Mouse (Mus musculus) fibroblast of lung, adult 2 months (primary cell): ENCODE results near the gene Prdm2.
A peak's percentile ranks its signal among the peaks of the same experiment; 100 is the strongest.

Experiments used
- DNase-seq: peaks from one replicate; pipeline ENCODE4 v3.0.0-alpha.2; 2011; ENCODE audit warnings: low read depth

The Prdm2 gene

GRCm38 (mm10) chr4:143154571-143154970 lies 58.2 kb downstream of the Prdm2 start:
- no peak for DNase-seq

GRCm38 (mm10) chr4:143152634-143153033 lies 60.2 kb downstream of the Prdm2 start:
- no peak for DNase-seq

GRCm38 (mm10) chr4:143151267-143151666 lies 61.5 kb downstream of the Prdm2 start:
- no peak for DNase-seq

- DNase-seq = no peak
Measured at GRCm38 (mm10) chr4:143147666-143148065, 65.1 kb downstream of the Prdm2 start.

GRCm38 (mm10) chr4:143143615-143144014 lies 69.2 kb downstream of the Prdm2 start:
- no peak for DNase-seq

GRCm38 (mm10) chr4:143141645-143142259 lies 71.0 kb downstream of the Prdm2 start:
- DNase-seq = no peak

GRCm38 (mm10) chr4:143140940-143141339 lies 71.9 kb downstream of the Prdm2 start:
- no peak for DNase-seq

GRCm38 (mm10) chr4:143132433-143132832 lies 80.4 kb downstream of the Prdm2 start:
- DNase-seq = no peak

GRCm38 (mm10) chr4:143130441-143130840 lies 82.4 kb downstream of the Prdm2 start:
- DNase-seq = no peak

GRCm38 (mm10) chr4:143129261-143129760 lies 83.5 kb downstream of the Prdm2 start:
- DNase-seq = no peak

GRCm38 (mm10) chr4:143127171-143127570 lies 85.6 kb downstream of the Prdm2 start:
- DNase-seq = no peak

GRCm38 (mm10) chr4:143126476-143126875 lies 86.3 kb downstream of the Prdm2 start:
- no peak for DNase-seq

- DNase-seq = no peak
Measured at GRCm38 (mm10) chr4:143125290-143125689, 87.5 kb downstream of the Prdm2 start.

GRCm38 (mm10) chr4:143123043-143123442 lies 89.8 kb downstream of the Prdm2 start:
- no peak for DNase-seq

- DNase-seq = no peak
Measured at GRCm38 (mm10) chr4:143121174-143121573, 91.6 kb downstream of the Prdm2 start.

GRCm38 (mm10) chr4:143120008-143120407 lies 92.8 kb downstream of the Prdm2 start:
- DNase-seq = peak; percentile 56

GRCm38 (mm10) chr4:143118843-143119242 lies 94.0 kb downstream of the Prdm2 start:
- peak; percentile 66 for DNase-seq

- no peak for DNase-seq
Measured at GRCm38 (mm10) chr4:143115851-143116250, 96.9 kb downstream of the Prdm2 start.

- DNase-seq = no peak
Measured at GRCm38 (mm10) chr4:143114232-143114979, 98.4 kb downstream of the Prdm2 start.

- DNase-seq = no peak
Measured at GRCm38 (mm10) chr4:143112985-143113384, 99.8 kb downstream of the Prdm2 start.

- no peak for DNase-seq
Measured at GRCm38 (mm10) chr4:143112439-143112838, 100.4 kb downstream of the Prdm2 start.

- no peak for DNase-seq
Measured at GRCm38 (mm10) chr4:143111872-143112271, 100.9 kb downstream of the Prdm2 start.

GRCm38 (mm10) chr4:143108552-143108951 lies 104.2 kb downstream of the Prdm2 start:
- DNase-seq = no peak
